Comparison of ENCODE assay signal across 15 mouse cellular contexts in genomic region chr14:45550010-45550647, GRCm38 (mm10). TPM values are rescaled to one million over a fixed set of nuclear protein-coding genes. Genes with fewer than 3 reads are reported as not detected.
DNase-seq lines count a peak whose midpoint lies in the region; ATAC-seq and TF ChIP-seq lines count a peak whose summit lies in the region.
"Had no signal": no experiment of that assay in that cellular context is flagged by ENCODE, and none has a peak within 500 bp of the region (broad histone marks: within the 10 kb centered on the region; RNA-seq: fewer than 3 reads in every experiment).

No protein-coding gene starts in this region.

- no peaks in the 10 kb centered on the region for H3K9me3 ChIP-seq in kidney, embryonic 15.5 days (replicated peaks)
- H3K9me3 ChIP-seq in E14TG2a.4 (ENCODE audit: low read length) (no peaks in the 10 kb centered on the region), ES-Bruce4 (replicated peaks; ENCODE audit: control insufficient read depth, insufficient read depth, low read length, poor library complexity, severe bottlenecking) (no peaks in the 10 kb centered on the region; the same call in 1 of the 2 replicates)
- H3K9me3 ChIP-seq: forebrain, embryonic 12.5 days; G1E; heart, embryonic 13.5 days; midbrain, embryonic 12.5 days had no signal

- no peaks in the 10 kb centered on the region for H3K36me3 ChIP-seq in kidney, embryonic 15.5 days
- no peaks in the 10 kb centered on the region for H3K36me3 ChIP-seq in E14TG2a.4 (ENCODE audit: insufficient read depth, low read length)
- H3K36me3 ChIP-seq in ES-Bruce4 (ENCODE audit: control insufficient read depth, insufficient read depth, low read length, poor library complexity, severe bottlenecking): no peaks in the 10 kb centered on the region
- H3K36me3 ChIP-seq: forebrain, embryonic 12.5 days; G1E; heart, embryonic 13.5 days; midbrain, embryonic 12.5 days had no signal

- no peak for TF ChIP-seq CTCF in E14TG2a.4 (conservative IDR thresholded peaks at IDR 0.05; ENCODE audit: low read length)
- TF ChIP-seq CTCF in ES-Bruce4 (IDR thresholded peaks at IDR 0.05; ENCODE audit: low read depth, low read length): no peak

- no peak for TF ChIP-seq EP300 in ES-Bruce4 (IDR thresholded peaks at IDR 0.05; ENCODE audit: insufficient read depth, low read depth, low read length)

- TF ChIP-seq POLR2A in ES-Bruce4 (IDR thresholded peaks at IDR 0.05; ENCODE audit: insufficient read depth, low read length): no peak

- intact Hi-C loops in heart, postnatal 36 days (cut with DNase I): loop anchor here (10.0 kb wide), 2 partner anchors 55 to 335 kb away; partner anchors contain the start of gene Gpr137c

- 43% methylated on average over 13 of the region's 13 CpGs for WGBS in kidney, embryonic 15.5 days

- DNase-seq in kidney, adult 8-10 months: peak; percentile 85 to 90
- DNase-seq in heart, postnatal 36 days: peak; percentile 16 to 41
- no peak for DNase-seq in ovary, adult 18-20 months (ENCODE audit: low spot score)
- DNase-seq in gastrocnemius, adult 18-20 months (ENCODE audit: low spot score): no peak
- DNase-seq: thymus, postnatal 14 days had no signal

- ATAC-seq in kidney, embryonic 15.5 days (replicated peaks; ENCODE audit: low FRiP score): no peak
- ATAC-seq: inflammation-experienced regulatory T-cells, adult 6 months had no signal

- no peak overlapping the region for H3K9ac ChIP-seq in kidney, embryonic 15.5 days
- H3K9ac ChIP-seq in ES-Bruce4 (ENCODE audit: low read depth, poor library complexity, severe bottlenecking): 0 out of 2 replicates have a peak overlapping the region, but pooled peaks have one; percentile 45
- H3K9ac ChIP-seq: forebrain, embryonic 12.5 days; heart, embryonic 13.5 days; midbrain, embryonic 12.5 days had no signal

- H3K27me3 ChIP-seq in kidney, embryonic 15.5 days: no peaks in the 10 kb centered on the region
- H3K27me3 ChIP-seq in E14TG2a.4 (ENCODE audit: insufficient read depth, low read length): peaks cover 23% of the 10 kb centered on the region
- no peaks in the 10 kb centered on the region for H3K27me3 ChIP-seq in ES-Bruce4 (ENCODE audit: control insufficient read depth, insufficient read depth, low read length, poor library complexity, severe bottlenecking)
- H3K27me3 ChIP-seq: forebrain, embryonic 12.5 days; heart, embryonic 13.5 days; midbrain, embryonic 12.5 days had no signal

- H3K4me3 ChIP-seq in kidney, embryonic 15.5 days (replicated peaks): no peak overlapping the region
- H3K4me3 ChIP-seq in E14TG2a.4 (replicated peaks; ENCODE audit: low read length): peak overlapping the region; percentile 63
- no peak overlapping the region for H3K4me3 ChIP-seq in ES-Bruce4 (ENCODE audit: low read depth, low read length)
- H3K4me3 ChIP-seq: forebrain, embryonic 12.5 days; heart, embryonic 13.5 days; midbrain, embryonic 12.5 days had no signal

- H3K27ac ChIP-seq in kidney, embryonic 15.5 days: no peak overlapping the region
- H3K27ac ChIP-seq in ES-Bruce4 (ENCODE audit: insufficient read depth, low read length): no peak overlapping the region
- H3K27ac ChIP-seq: forebrain, embryonic 12.5 days; heart, embryonic 13.5 days; midbrain, embryonic 12.5 days had no signal

- peaks cover 4% of the 10 kb centered on the region; the same call in 1 of the 2 replicates for H3K4me1 ChIP-seq in kidney, embryonic 15.5 days
- H3K4me1 ChIP-seq in E14TG2a.4 (replicated peaks; ENCODE audit: low read depth, low read length) (peaks cover 43% of the 10 kb centered on the region), ES-Bruce4 (ENCODE audit: control insufficient read depth, insufficient read depth, low read length) (peaks cover 3% of the 10 kb centered on the region)
- H3K4me1 ChIP-seq: forebrain, embryonic 12.5 days; midbrain, embryonic 12.5 days had no signal

- no peak overlapping the region for H3K4me2 ChIP-seq in kidney, embryonic 15.5 days
- H3K4me2 ChIP-seq: forebrain, embryonic 12.5 days; midbrain, embryonic 12.5 days had no signal

RNA-seq across cellular contexts. Expression of gene Fermt2, which starts 20.2 kb away (rescaled TPM):
- 168 and 181 TPM in 2 replicates for polyA plus RNA-seq in kidney, embryonic 15.5 days (2015; fragmentation: Nextera tagmentation; extraction: Ambion mirVana)
- 94.3 and 95.9 TPM in 2 replicates for polyA plus RNA-seq in ES-Bruce4 (2011; ENCODE audit: insufficient read depth, insufficient read length, low read depth, missing spikeins)
- 100 to 1,000 TPM; 272 to 292 TPM for total RNA-seq in heart, postnatal 36 days (2021)
- 100 to 1,000 TPM; 222 to 227 TPM for total RNA-seq in gastrocnemius, adult 18-20 months (2021)
- total RNA-seq: common myeloid progenitor, adult 5-6 weeks; neutrophil, adult 5-6 weeks had no signal
- polyA plus RNA-seq: G1E; inflammation-experienced regulatory T-cells, adult 6 months had no signal

Comparison
In these comparisons a context has a peak if more than half of its experiments do, and no peak if none do; other contexts are left out.
1. DNase-seq: peak in kidney, adult 8-10 months (2 of 2) and heart, postnatal 36 days (2 of 2); none in ovary, adult 18-20 months (single experiment) and gastrocnemius, adult 18-20 months (single experiment).